Mouse (Mus musculus) ES-E14 (cell line): ENCODE measurements at regions not wholly inside any gene's neighbourhood (a gene's known extent, or its start where the extent isn't known, plus 50 kb on each side); places are given as distances from the start of the nearest gene placed in this dataset.
A peak's percentile ranks its signal among the peaks of the same experiment; 100 is the strongest.

ENCODE experiments used
- DNase-seq: peaks from one replicate; pipeline ENCODE4 v3.0.0-alpha.2; 2013; ENCODE audit warnings: low read depth, low spot score
- H3K27ac ChIP-seq: 2 replicates; pipeline ENCODE4 v1.5.1; 2012; ENCODE audit warnings: low read depth, mild to moderate bottlenecking, low read length, moderate library complexity, mixed read lengths; ENCODE audit not compliant: poor library complexity, insufficient read depth, severe bottlenecking
- H3K36me3 ChIP-seq: 2 replicates; pipeline ENCODE4 v1.6.1; 2012; ENCODE audit warnings: mild to moderate bottlenecking, low read length, moderate library complexity, mixed read lengths; ENCODE audit not compliant: control insufficient read depth, poor library complexity, insufficient read depth, severe bottlenecking
- H3K4me1 ChIP-seq, 2 experiments: fragments of 150-350 bp in 1 of 2; sonication (generic) in 1 of 2; 2 replicates each; pipeline ENCODE4 v1.6.1; 2012; ENCODE audit warnings: low read length in 2 of 2, mild to moderate bottlenecking in 1 of 2, mixed read lengths in 1 of 2; ENCODE audit not compliant: control insufficient read depth in 2 of 2, insufficient read depth in 2 of 2, poor library complexity in 1 of 2
- H3K4me3 ChIP-seq, 2 experiments: fragments of 150-350 bp in 1 of 2; sonication (generic) in 1 of 2; 2 replicates each; pipeline ENCODE4 v1.5.1; 2012; ENCODE audit warnings: low read length in 2 of 2, low read depth in 1 of 2, mild to moderate bottlenecking in 1 of 2, mixed read lengths in 1 of 2; ENCODE audit not compliant: insufficient read depth in 1 of 2, poor library complexity in 1 of 2, severe bottlenecking in 1 of 2
- H3K9ac ChIP-seq: 2 replicates; pipeline ENCODE4 v1.6.1; 2012; ENCODE audit warnings: low read depth, mild to moderate bottlenecking, low read length, mixed read lengths; ENCODE audit not compliant: poor library complexity, insufficient read depth, severe bottlenecking
- H3K9me3 ChIP-seq: fragments of 150-350 bp; sonication (generic); 2 replicates; pipeline ENCODE4 v1.6.1; 2012; ENCODE audit warnings: low read depth, mild to moderate bottlenecking, low read length; ENCODE audit not compliant: control insufficient read depth, insufficient read depth
- CHD2 ChIP-seq: IDR thresholded peaks from 2 replicates; pipeline ENCODE4 v1.6.1; 2014; ENCODE audit warnings: mild to moderate bottlenecking, low read depth, low read length, inconsistent platforms
- HCFC1 ChIP-seq: IDR thresholded peaks from 2 replicates; pipeline ENCODE4 v1.6.1; 2012; ENCODE audit warnings: low read length, inconsistent platforms, borderline replicate concordance; ENCODE audit not compliant: insufficient read depth
- MAFK ChIP-seq: IDR thresholded peaks from 2 replicates; pipeline ENCODE4 v1.6.1; 2014; ENCODE audit warnings: mild to moderate bottlenecking, low read depth, low read length, inconsistent platforms; ENCODE audit not compliant: insufficient read depth
- ZC3H11A ChIP-seq: IDR thresholded peaks from 2 replicates; pipeline ENCODE4 v1.6.1; 2012; ENCODE audit warnings: low read depth, mild to moderate bottlenecking, inconsistent platforms, low read length, borderline replicate concordance
- ZNF384 ChIP-seq: IDR thresholded peaks from 2 replicates; pipeline ENCODE4 v1.6.1; 2012; ENCODE audit warnings: low read depth, low read length, inconsistent platforms
- in situ Hi-C, 2 experiments: fragments of 600-800 bp; cut with MboI; formaldehyde crosslinking; loops; one replicate each; pipeline ENCODE4 v1.15.1; 2025; ENCODE audit warnings: low sequenced_read_pairs in 2 of 2, inconsistent platforms in 1 of 2; ENCODE audit not compliant: unreplicated experiment in 2 of 2

- Histone ChIP-seq H3K4me1 (no peaks in the 10 kb centered on the region), H3K27ac (no peak overlapping the region), H3K9me3 (no peaks in the 10 kb centered on the region), H3K9ac (no peak overlapping the region), H3K36me3 (no peaks in the 10 kb centered on the region), H3K4me3 (no peak overlapping the region)
- no peak for DNase-seq
- in situ Hi-C loops: no loop called here
- TF ChIP-seq MAFK: no peak
- no peak for TF ChIP-seq ZNF384
- no peak for TF ChIP-seq ZC3H11A
- TF ChIP-seq CHD2: no peak
- no peak for TF ChIP-seq HCFC1
These were observed 341.6 kb downstream of the Pik3r1 start for GRCm38 (mm10) chr13:101426461-101426860.

- H3K4me3 ChIP-seq: no peak overlapping the region
- no peak overlapping the region for H3K27ac ChIP-seq
- H3K9ac ChIP-seq: no peak overlapping the region
- H3K4me1 ChIP-seq: no peaks in the 10 kb centered on the region
- in situ Hi-C loops: no loop called here
- H3K9me3 ChIP-seq: no peaks in the 10 kb centered on the region
- no peak for DNase-seq
- H3K36me3 ChIP-seq: no peaks in the 10 kb centered on the region
- no peak for TF ChIP-seq ZNF384
- TF ChIP-seq ZC3H11A: no peak
- no peak for TF ChIP-seq CHD2
- no peak for TF ChIP-seq MAFK
- no peak for TF ChIP-seq HCFC1
These were observed 345.9 kb downstream of the Pik3r1 start for GRCm38 (mm10) chr13:101422082-101422481.

- H3K4me1 ChIP-seq: no peaks in the 10 kb centered on the region
- no peak for DNase-seq
- TF ChIP-seq CHD2 (no peak), MAFK (no peak), ZNF384 (no peak), ZC3H11A (no peak), HCFC1 (no peak)
- H3K27ac ChIP-seq: no peak overlapping the region
- H3K9me3 ChIP-seq: no peaks in the 10 kb centered on the region
- no peaks in the 10 kb centered on the region for H3K36me3 ChIP-seq
- in situ Hi-C loops: no loop called here
- no peak overlapping the region for H3K4me3 ChIP-seq
- no peak overlapping the region for H3K9ac ChIP-seq
These were observed 348.5 kb downstream of the Pik3r1 start for GRCm38 (mm10) chr13:101419457-101420025.

- no peaks in the 10 kb centered on the region for H3K36me3 ChIP-seq
- no peaks in the 10 kb centered on the region for H3K4me1 ChIP-seq
- no peak for DNase-seq
- H3K4me3 ChIP-seq: no peak overlapping the region
- H3K9ac ChIP-seq: no peak overlapping the region
- no peak overlapping the region for H3K27ac ChIP-seq
- no peak for TF ChIP-seq HCFC1
- TF ChIP-seq ZNF384: no peak
- TF ChIP-seq MAFK: no peak
- TF ChIP-seq ZC3H11A: no peak
- no peak for TF ChIP-seq CHD2
- in situ Hi-C loops: no loop called here
- no peaks in the 10 kb centered on the region for H3K9me3 ChIP-seq
These were observed 349.7 kb downstream of the Pik3r1 start for GRCm38 (mm10) chr13:101418272-101418671.

GRCm38 (mm10) chr13:101408885-101409284, 359.1 kb downstream of the Pik3r1 start:
- peak; percentile 69; the same call in 1 of the 2 replicates for TF ChIP-seq MAFK
- TF ChIP-seq CHD2: no peak
- no peaks in the 10 kb centered on the region for H3K4me1 ChIP-seq
- H3K27ac ChIP-seq: no peak overlapping the region
- DNase-seq: no peak
- H3K9ac ChIP-seq: no peak overlapping the region
- no peaks in the 10 kb centered on the region for H3K9me3 ChIP-seq
- in situ Hi-C loops: no loop called here
- H3K36me3 ChIP-seq: no peaks in the 10 kb centered on the region
- no peak overlapping the region for H3K4me3 ChIP-seq
